Mouse (Mus musculus) right cerebral cortex, postnatal 10 days (tissue): ENCODE data around the gene Ndufb4.
"Not testable (repeated sequence)": the region's sequence is repeated elsewhere in the genome, so short reads cannot be mapped to it uniquely, and the experiment has no call there.

ENCODE experiments used
- DNase-seq, 2 experiments: peaks; one replicate each; pipeline ENCODE4 v3.0.0; 2021; ENCODE audit warnings: low spot score in 2 of 2

The Ndufb4 gene

GRCm38 (mm10) chr16:37677586-37677985 lies 23.3 kb upstream of the Ndufb4 start:
- DNase-seq, result no peak

- no peak for DNase-seq
Measured at GRCm38 (mm10) chr16:37676677-37677072, 22.4 kb upstream of the Ndufb4 start.

- peak in 1 of 2 experiments; percentile 55 for DNase-seq
Measured at GRCm38 (mm10) chr16:37676024-37676676, 21.9 kb upstream of the Ndufb4 start.

- DNase-seq, result no peak
Measured at GRCm38 (mm10) chr16:37675326-37675725, 21.1 kb upstream of the Ndufb4 start.

- DNase-seq, result no peak
Measured at GRCm38 (mm10) chr16:37670666-37671283, 16.5 kb upstream of the Ndufb4 start.

GRCm38 (mm10) chr16:37665394-37665935 lies 11.2 kb upstream of the Ndufb4 start:
- no peak for DNase-seq

- no peak for DNase-seq
Measured at GRCm38 (mm10) chr16:37663643-37664459, 9.6 kb upstream of the Ndufb4 start.

GRCm38 (mm10) chr16:37656796-37657195 lies 2.5 kb upstream of the Ndufb4 start:
- no peak for DNase-seq

- no peak for DNase-seq
Measured at GRCm38 (mm10) chr16:37655756-37656347, 1.6 kb upstream of the Ndufb4 start.

- no peak for DNase-seq
Measured at GRCm38 (mm10) chr16:37654831-37655455, 690 bp upstream of the Ndufb4 start.

- no peak for DNase-seq
Measured at GRCm38 (mm10) chr16:37653058-37653457, 1.2 kb downstream of the Ndufb4 start.

- no peak for DNase-seq
Measured at GRCm38 (mm10) chr16:37652654-37653053, 1.6 kb downstream of the Ndufb4 start.

- no peak for DNase-seq
Measured at GRCm38 (mm10) chr16:37651467-37651866, 2.8 kb downstream of the Ndufb4 start.

GRCm38 (mm10) chr16:37649068-37649467 lies 5.2 kb downstream of the Ndufb4 start:
- DNase-seq, result no peak

GRCm38 (mm10) chr16:37647936-37648335 lies 6.3 kb downstream of the Ndufb4 start:
- DNase-seq, result no peak

- DNase-seq, result peak in 1 of 2 experiments; percentile 60
Measured at GRCm38 (mm10) chr16:37647067-37647466, 7.2 kb downstream of the Ndufb4 start.

- DNase-seq, result no peak
Measured at GRCm38 (mm10) chr16:37645799-37646198, 8.5 kb downstream of the Ndufb4 start.

- DNase-seq, result no peak
Measured at GRCm38 (mm10) chr16:37645211-37645610, 9.0 kb downstream of the Ndufb4 start.

GRCm38 (mm10) chr16:37644486-37644885 lies 9.8 kb downstream of the Ndufb4 start:
- no peak for DNase-seq

GRCm38 (mm10) chr16:37640522-37640921 lies 13.7 kb downstream of the Ndufb4 start:
- not testable (repeated sequence) for DNase-seq

- no peak for DNase-seq
Measured at GRCm38 (mm10) chr16:37637802-37638201, 16.5 kb downstream of the Ndufb4 start.
